Mouse (Mus musculus): ENCODE measurements around the gene Idua.

GRCm38 (mm10) chr5:108726557-108727248 is 66.6 kb downstream of the Idua start:
- TF ChIP-seq E2F4 (IDR thresholded peaks at IDR 0.05; ENCODE audit: insufficient read depth) = no peak
- TF ChIP-seq USF1 (IDR thresholded peaks at IDR 0.05; ENCODE audit: low read depth) = no peak
- TF ChIP-seq POLR2A (IDR thresholded peaks at IDR 0.05; ENCODE audit: insufficient read length, low read depth) = no peak
- TF ChIP-seq REST (IDR thresholded peaks at IDR 0.05; ENCODE audit: insufficient read depth, insufficient read length) = no peak
- TF ChIP-seq MAX (IDR thresholded peaks at IDR 0.05; ENCODE audit: low read depth) = no peak
- no peak for TF ChIP-seq TCF12 (IDR thresholded peaks at IDR 0.05; ENCODE audit: insufficient read depth, poor library complexity, severe bottlenecking)
- no peak for TF ChIP-seq TCF3 (IDR thresholded peaks at IDR 0.05; ENCODE audit: insufficient read length, low read depth)
- TF ChIP-seq MYOD1 (IDR thresholded peaks at IDR 0.05; ENCODE audit: control insufficient read depth in 1 of 3, insufficient read length in 2 of 3, low read depth in 2 of 3) = no peak
- TF ChIP-seq POLR2AphosphoS2 (IDR thresholded peaks at IDR 0.05; ENCODE audit: insufficient read length, low read depth) = no peak

Measured in myocyte (in vitro differentiated cells).